Mouse (Mus musculus) heart, embryonic 15.5 days (tissue): ENCODE results near the gene Ccdc69. TPM values are rescaled to one million over a fixed set of nuclear protein-coding genes. Genes with fewer than 3 reads are reported as not detected.
"Not testable (repeated sequence)": the region's sequence is repeated elsewhere in the genome, so short reads cannot be mapped to it uniquely, and the experiment has no call there.

Experiments
- ATAC-seq: fragments of 200-750 bp; cut with Nextera tagmentation; replicated peaks from 2 replicates; pipeline ENCODE4 v1.8.0; 2017; ENCODE audit warnings: low read depth, moderate TSS enrichment; ENCODE audit not compliant: insufficient number of reproducible peaks, insufficient read depth, low FRiP score
- H3K27ac ChIP-seq: fragments of 300-500 bp; sonication (generic); 2 replicates; pipeline ENCODE4 v1.5.1; 2015; ENCODE audit warnings: mild to moderate bottlenecking, inconsistent platforms
- H3K27me3 ChIP-seq: fragments of 300-500 bp; sonication (generic); 2 replicates; pipeline ENCODE4 v1.6.1; 2015; ENCODE audit warnings: inconsistent platforms
- H3K36me3 ChIP-seq: fragments of 300-500 bp; sonication (generic); 2 replicates; pipeline ENCODE4 v1.6.1; 2015; ENCODE audit warnings: mild to moderate bottlenecking, inconsistent platforms
- H3K4me1 ChIP-seq: fragments of 300-500 bp; sonication (generic); replicated peaks from 2 replicates; pipeline ENCODE4 v1.6.1; 2015; ENCODE audit warnings: inconsistent platforms
- H3K4me2 ChIP-seq: fragments of 300-500 bp; sonication (generic); 2 replicates; pipeline ENCODE4 v1.6.1; 2015; ENCODE audit warnings: inconsistent platforms, mild to moderate bottlenecking, moderate library complexity
- H3K4me3 ChIP-seq: fragments of 300-500 bp; sonication (generic); 2 replicates; pipeline ENCODE4 v1.5.1; 2015; ENCODE audit warnings: mild to moderate bottlenecking, inconsistent platforms
- H3K9ac ChIP-seq: fragments of 300-500 bp; sonication (generic); 2 replicates; pipeline ENCODE4 v1.6.1; 2015; ENCODE audit warnings: mild to moderate bottlenecking, inconsistent platforms
- H3K9me3 ChIP-seq: fragments of 300-500 bp; sonication (generic); replicated peaks from 2 replicates; pipeline ENCODE4 v1.6.1; 2016; ENCODE audit warnings: inconsistent platforms
- WGBS: fragments of 180-500 bp; shearing (Covaris S2); methylation state at CpG from one replicate; pipeline ENCODE4 v1.1.7; 2015; ENCODE audit warnings: mixed read lengths; 5-methylcytosine and 5-hydroxymethylcytosine counted together
- polyA plus RNA-seq: library from polyadenylated mRNA; unstranded; fragments of >200 nt; fragmentation: Nextera tagmentation; extraction: Ambion mirVana; gene quantifications from 2 replicates; pipeline ENCODE4 v1.2.1, GENCODE M21; 2015

Gene Ccdc69
- polyA plus RNA-seq, 1 experiment from 2014 or later, result 21.4 TPM

DNA sequence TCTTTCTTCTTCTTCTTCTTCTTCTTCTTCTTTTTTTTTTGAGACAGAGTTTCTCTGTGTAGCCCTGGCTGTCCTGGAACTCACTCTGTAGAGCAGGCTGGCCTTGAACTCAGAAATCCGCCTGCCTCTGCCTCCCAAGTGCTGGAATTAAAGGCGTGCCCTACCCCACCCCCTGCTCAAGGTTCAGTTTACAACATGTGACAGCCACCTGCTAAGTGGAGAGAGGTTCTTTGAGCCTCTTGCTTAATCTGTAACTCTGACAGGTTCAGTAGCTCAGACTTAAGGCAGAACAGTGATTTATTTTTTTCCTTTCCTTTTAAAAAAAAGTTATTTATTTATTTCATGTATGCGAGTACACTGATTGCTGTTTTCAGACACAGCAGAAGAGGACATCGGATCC is 18.4 kb upstream of the Ccdc69 start:
- H3K27me3 ChIP-seq, H3K9me3 ChIP-seq, ATAC-seq, H3K4me3 ChIP-seq, H3K4me2 ChIP-seq, H3K36me3 ChIP-seq, H3K9ac ChIP-seq, H3K27ac ChIP-seq: not testable (repeated sequence)
- 84% methylated on average over 4 of the region's 4 CpGs for WGBS
- peaks cover 18% of the 10 kb centered on the region for H3K4me1 ChIP-seq

DNA sequence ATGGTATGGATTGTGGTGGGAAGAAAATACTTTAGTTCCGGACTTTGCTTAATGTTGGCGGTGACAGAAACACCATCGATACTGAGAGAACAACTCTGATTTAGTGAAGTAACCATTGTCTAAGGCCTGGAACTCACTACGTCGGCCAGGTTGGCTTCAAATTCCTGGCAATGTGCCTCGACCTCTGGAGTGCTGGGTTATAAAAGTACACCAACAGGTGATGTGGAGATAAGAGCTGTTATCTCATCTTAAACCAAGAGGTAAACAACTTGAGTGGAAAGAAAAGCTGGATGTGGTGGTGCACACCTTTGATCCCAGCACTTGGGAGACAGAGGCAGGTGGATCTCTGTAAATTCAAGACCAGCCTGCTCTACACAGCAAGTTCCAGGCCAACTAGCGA is 15.2 kb upstream of the Ccdc69 start:
- Histone ChIP-seq H3K9ac (no peak overlapping the region), H3K36me3 (no peaks in the 10 kb centered on the region), H3K9me3 (no peaks in the 10 kb centered on the region), H3K4me1 (peaks cover 10% of the 10 kb centered on the region), H3K4me2 (no peak overlapping the region), H3K27ac (no peak overlapping the region), H3K27me3 (no peaks in the 10 kb centered on the region), H3K4me3 (no peak overlapping the region)
- 79% methylated on average over 7 of the region's 7 CpGs for WGBS
- no peak for ATAC-seq

DNA sequence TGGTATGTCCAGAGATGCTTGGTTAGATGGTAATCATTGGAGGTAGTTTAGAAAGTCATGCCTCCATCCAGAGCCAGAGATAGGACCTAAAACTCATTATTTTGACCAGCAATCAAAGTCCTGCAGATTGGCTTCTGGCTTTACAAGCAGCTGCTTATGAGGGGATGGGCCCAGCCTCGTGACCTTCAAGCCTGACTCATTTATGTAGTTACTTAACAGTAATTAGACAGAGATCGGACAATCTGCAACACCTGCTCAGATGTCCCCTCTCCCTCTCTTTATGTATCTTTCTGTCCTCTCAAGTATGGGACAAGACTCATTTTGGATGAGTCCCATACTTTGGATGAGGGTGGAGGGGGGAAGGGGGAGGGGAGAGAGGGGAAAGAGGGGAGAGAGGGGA is 12.0 kb upstream of the Ccdc69 start:
- Histone ChIP-seq H3K4me3 (no peak overlapping the region), H3K4me2 (no peak overlapping the region), H3K9ac (no peak overlapping the region), H3K4me1 (peaks cover 9% of the 10 kb centered on the region), H3K36me3 (no peaks in the 10 kb centered on the region), H3K27me3 (no peaks in the 10 kb centered on the region), H3K9me3 (no peaks in the 10 kb centered on the region), H3K27ac (no peak overlapping the region)
- 84% methylated on average over 2 of the region's 2 CpGs for WGBS
- no peak for ATAC-seq

DNA sequence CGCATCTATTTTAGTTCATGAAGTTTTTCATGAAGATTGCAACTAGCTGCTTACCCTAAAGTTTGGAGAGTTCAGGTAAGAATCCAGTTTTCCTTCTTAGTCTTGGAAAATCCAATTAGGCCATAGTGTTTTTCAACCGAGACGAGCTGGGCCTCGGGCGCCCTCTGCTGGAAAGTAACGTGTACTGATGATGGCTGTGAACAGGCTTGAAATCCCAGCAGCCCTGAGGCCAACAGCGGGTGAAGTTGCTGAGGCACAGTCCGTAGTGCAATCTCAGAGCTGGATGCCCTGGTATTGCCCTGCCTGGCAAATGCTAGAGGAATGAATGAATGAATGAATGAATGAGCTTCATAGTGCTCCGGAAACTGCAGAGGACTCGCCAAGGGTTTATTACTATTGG is 9.1 kb upstream of the Ccdc69 start:
- ATAC-seq, result no peak
- Histone ChIP-seq H3K4me2 (no peak overlapping the region), H3K4me1 (peaks cover 14% of the 10 kb centered on the region), H3K36me3 (no peaks in the 10 kb centered on the region), H3K27me3 (no peaks in the 10 kb centered on the region), H3K9ac (no peak overlapping the region), H3K4me3 (no peak overlapping the region), H3K27ac (peak overlapping the region; percentile 96), H3K9me3 (no peaks in the 10 kb centered on the region)
- WGBS, result 8% methylated on average over 10 of the region's 10 CpGs

DNA sequence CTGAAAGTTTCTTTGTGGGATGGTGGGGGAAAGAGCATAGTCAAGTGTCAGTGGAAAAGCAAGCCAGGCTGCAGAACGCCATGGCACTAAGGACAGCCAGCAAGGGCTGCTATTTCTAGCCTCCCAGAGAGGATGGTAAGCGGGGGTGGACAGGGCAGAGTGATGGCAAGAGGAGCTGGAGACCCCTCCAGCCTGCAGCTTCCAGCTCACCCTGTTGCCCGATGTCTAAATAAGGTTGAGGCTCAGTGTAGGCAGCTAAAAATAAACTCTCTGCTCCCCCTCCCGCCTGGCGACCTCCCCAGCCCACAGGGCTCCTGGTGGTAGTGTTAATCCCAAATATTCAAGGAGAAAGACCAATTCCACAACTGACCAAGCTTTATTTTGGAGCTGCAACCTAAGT is 7.5 kb upstream of the Ccdc69 start:
- Histone ChIP-seq H3K9me3 (no peaks in the 10 kb centered on the region), H3K9ac (no peak overlapping the region), H3K36me3 (no peaks in the 10 kb centered on the region), H3K27me3 (no peaks in the 10 kb centered on the region), H3K4me3 (no peak overlapping the region), H3K4me1 (peaks cover 14% of the 10 kb centered on the region), H3K4me2 (0 out of 2 replicates have a peak overlapping the region, but pooled peaks have one; percentile 5), H3K27ac (peak overlapping the region; percentile 96)
- 20% methylated on average over 5 of the region's 5 CpGs for WGBS
- peak; percentile 91 for ATAC-seq

DNA sequence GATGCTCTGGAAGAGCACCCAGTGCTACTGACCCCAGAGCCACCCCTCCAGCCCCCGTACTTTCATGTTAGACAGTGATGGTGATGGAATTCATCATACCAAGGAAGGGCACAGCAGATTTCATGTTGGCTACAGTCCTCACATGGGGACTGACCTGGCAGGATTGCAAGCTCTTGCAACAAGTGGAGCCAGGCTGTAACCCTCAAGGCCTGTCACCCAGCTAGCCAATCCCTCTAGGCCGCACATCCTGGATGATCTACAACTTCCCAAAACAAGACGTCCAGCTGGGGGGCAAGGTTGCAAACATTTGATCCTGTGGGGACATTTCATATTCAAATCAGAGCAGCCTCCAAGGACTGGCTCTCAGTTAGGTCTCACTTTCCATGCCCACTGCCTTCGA is 6.7 kb upstream of the Ccdc69 start:
- H3K9me3 ChIP-seq, result no peaks in the 10 kb centered on the region
- peaks cover 14% of the 10 kb centered on the region for H3K4me1 ChIP-seq
- no peak overlapping the region for H3K9ac ChIP-seq
- H3K36me3 ChIP-seq, result no peaks in the 10 kb centered on the region
- H3K27me3 ChIP-seq, result no peaks in the 10 kb centered on the region
- H3K27ac ChIP-seq, result peak overlapping the region; percentile 96
- H3K4me3 ChIP-seq, result no peak overlapping the region
- no peak overlapping the region for H3K4me2 ChIP-seq
- 47% methylated on average over 4 of the region's 4 CpGs for WGBS
- ATAC-seq, result no peak

DNA sequence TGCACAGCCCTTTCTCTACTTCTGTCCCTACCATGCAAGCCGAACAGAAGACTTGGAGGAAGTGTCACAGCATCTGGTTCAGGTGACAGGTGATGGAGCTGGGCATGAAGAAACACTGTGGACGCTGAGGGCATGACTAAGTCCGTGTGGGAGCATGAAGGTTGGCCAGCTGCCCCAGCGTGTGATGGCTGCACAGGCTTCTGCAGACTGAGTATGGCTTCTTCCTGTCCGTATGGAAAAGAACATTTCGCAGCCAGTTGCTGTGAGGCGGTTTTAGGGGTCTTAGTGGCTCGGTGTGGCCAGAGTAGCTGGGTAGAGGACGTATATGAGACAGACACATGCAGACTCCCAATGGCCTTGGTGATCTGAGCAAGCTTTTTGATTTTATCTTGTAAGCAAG is 3.3 kb upstream of the Ccdc69 start:
- peaks cover 38% of the 10 kb centered on the region for H3K4me1 ChIP-seq
- 86% methylated on average over 9 of the region's 9 CpGs for WGBS
- no peaks in the 10 kb centered on the region for H3K9me3 ChIP-seq
- H3K27me3 ChIP-seq, result no peaks in the 10 kb centered on the region
- ATAC-seq, result no peak
- no peak overlapping the region for H3K4me2 ChIP-seq
- no peak overlapping the region for H3K27ac ChIP-seq
- no peak overlapping the region for H3K4me3 ChIP-seq
- H3K9ac ChIP-seq, result no peak overlapping the region
- H3K36me3 ChIP-seq, result no peaks in the 10 kb centered on the region

DNA sequence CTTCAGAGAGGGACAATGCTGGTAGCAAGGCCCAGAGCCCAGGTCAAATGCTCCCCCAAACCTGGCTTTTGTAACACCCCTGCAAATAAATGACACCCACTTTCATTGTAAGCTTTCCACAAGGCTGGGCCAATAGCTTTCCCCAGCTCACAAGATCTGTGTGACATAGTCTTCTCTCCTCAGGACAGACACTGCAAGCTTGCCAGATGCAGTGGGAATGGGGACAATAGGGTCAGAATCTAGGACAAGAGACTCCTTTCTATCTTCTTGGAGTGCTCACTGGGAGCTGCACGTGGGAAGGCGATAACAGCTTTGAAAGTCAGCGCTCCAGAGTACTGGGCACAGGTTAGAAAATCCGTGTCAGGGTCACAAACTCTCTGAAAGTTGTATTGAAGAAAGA is 1.2 kb upstream of the Ccdc69 start:
- H3K4me3 ChIP-seq, result no peak overlapping the region
- H3K9me3 ChIP-seq, result no peaks in the 10 kb centered on the region
- H3K27me3 ChIP-seq, result no peaks in the 10 kb centered on the region
- H3K27ac ChIP-seq, result peak overlapping the region; percentile 92
- H3K9ac ChIP-seq, result no peak overlapping the region
- no peaks in the 10 kb centered on the region for H3K36me3 ChIP-seq
- WGBS, result 60% methylated on average over 4 of the region's 4 CpGs
- H3K4me1 ChIP-seq, result peaks cover 41% of the 10 kb centered on the region
- ATAC-seq, result no peak
- H3K4me2 ChIP-seq, result no peak overlapping the region

DNA sequence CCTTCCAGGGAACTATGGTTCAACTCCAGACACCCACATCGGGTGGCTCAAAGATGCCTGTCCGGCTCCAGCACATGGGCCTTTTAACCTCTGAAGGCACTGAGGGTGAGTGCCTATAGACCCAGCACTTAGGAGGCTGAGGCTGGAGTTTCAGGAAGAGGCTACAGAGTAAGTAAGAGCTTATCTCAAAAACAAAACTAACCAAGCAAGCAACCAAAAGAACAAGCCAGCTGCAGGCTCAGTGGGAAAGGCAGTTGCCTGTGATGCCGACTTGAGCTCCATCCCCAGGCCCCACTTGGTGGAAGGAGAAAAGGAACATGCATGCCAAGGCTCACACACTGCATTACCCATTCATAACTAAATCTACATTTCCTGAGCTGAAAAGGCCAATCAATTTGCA is 571 bp upstream of the Ccdc69 start:
- Histone ChIP-seq H3K27ac (peak overlapping the region; percentile 92), H3K36me3 (no peaks in the 10 kb centered on the region), H3K9ac (peak overlapping the region; percentile 65), H3K9me3 (no peaks in the 10 kb centered on the region), H3K4me2 (peak overlapping the region; percentile 84), H3K4me3 (peak overlapping the region; percentile 57), H3K4me1 (peaks cover 47% of the 10 kb centered on the region), H3K27me3 (no peaks in the 10 kb centered on the region)
- 34% methylated on average over 3 of the region's 3 CpGs for WGBS
- ATAC-seq, result no peak

DNA sequence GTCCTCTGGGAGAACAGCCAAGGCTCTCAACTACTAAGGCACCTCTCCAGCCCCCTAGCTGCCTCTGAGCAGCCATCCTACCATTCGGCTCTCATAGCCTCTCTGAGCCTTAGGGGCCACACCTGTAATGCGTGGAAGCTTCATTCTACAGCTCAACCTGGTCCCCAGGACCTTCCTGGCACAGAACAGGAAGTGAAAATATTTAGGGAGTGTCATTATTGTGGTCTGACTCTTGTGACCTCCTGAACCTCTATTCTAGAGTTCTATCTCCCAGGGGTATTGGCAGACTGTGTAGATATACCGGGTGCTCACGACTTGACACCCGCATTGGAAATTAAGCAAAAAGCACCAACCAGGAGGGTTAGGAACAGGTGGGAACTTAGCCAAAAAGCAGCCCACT is 1.7 kb downstream of the Ccdc69 start:
- H3K27ac ChIP-seq, result peak overlapping the region; percentile 92
- peak overlapping the region; percentile 84 for H3K4me2 ChIP-seq
- no peaks in the 10 kb centered on the region for H3K27me3 ChIP-seq
- H3K9me3 ChIP-seq, result no peaks in the 10 kb centered on the region
- H3K9ac ChIP-seq, result no peak overlapping the region; the same call in 1 of the 2 replicates
- no peaks in the 10 kb centered on the region for H3K36me3 ChIP-seq
- H3K4me1 ChIP-seq, result peaks cover 55% of the 10 kb centered on the region
- ATAC-seq, result no peak
- 77% methylated on average over 5 of the region's 5 CpGs for WGBS
- H3K4me3 ChIP-seq, result no peak overlapping the region

DNA sequence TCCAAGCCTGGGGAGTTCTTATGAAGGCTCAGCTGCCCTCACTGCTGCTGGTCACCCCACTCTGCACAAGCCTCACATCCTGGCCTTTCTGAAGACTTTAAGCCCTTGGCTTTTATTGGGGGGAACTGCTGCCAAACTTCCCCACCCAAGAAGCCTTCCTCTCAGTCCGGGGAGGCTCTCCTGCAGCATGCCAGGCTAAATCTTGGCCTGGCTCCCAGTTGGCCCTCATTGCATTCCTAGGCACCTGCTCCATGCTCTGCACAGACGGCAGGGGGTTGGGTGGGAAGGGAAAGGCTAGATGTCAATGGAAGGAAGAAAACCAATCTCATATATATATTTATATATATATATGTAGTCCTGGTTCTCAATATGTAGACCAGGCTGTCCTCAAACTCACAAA is 2.3 kb downstream of the Ccdc69 start:
- H3K9ac ChIP-seq, result no peak overlapping the region
- no peak overlapping the region for H3K4me3 ChIP-seq
- peaks cover 55% of the 10 kb centered on the region for H3K4me1 ChIP-seq
- ATAC-seq, result 0 out of 2 replicates have a peak, but pooled peaks have one; percentile 38
- no peaks in the 10 kb centered on the region for H3K9me3 ChIP-seq
- H3K27me3 ChIP-seq, result no peaks in the 10 kb centered on the region
- no peaks in the 10 kb centered on the region for H3K36me3 ChIP-seq
- WGBS, result 37% methylated on average over 2 of the region's 2 CpGs
- H3K4me2 ChIP-seq, result peak overlapping the region; percentile 84; the same call in 1 of the 2 replicates
- H3K27ac ChIP-seq, result peak overlapping the region; percentile 92

DNA sequence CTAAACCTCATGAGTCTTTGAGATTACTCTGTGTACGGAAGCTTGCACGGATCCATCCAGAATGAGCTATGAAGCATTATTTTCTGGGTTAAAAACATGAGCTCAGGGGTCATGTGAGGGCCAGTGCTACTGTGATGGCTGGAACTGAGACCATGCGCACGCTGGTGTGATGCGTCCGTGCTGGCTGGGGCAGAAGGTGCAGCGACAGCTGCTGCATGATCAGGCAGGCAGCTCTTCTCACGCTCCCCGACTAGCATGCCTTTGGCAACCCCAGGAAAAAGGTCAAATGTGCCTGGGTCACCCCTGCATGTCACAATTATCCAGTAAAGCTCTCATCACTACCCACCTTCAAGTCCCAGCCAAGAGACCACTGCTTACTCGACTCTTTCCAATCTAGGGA is 4.7 kb downstream of the Ccdc69 start:
- Histone ChIP-seq H3K4me3 (no peak overlapping the region), H3K9ac (no peak overlapping the region), H3K27me3 (no peaks in the 10 kb centered on the region), H3K36me3 (no peaks in the 10 kb centered on the region), H3K4me2 (0 out of 2 replicates have a peak overlapping the region, but pooled peaks have one; percentile 9), H3K27ac (peak overlapping the region; percentile 82), H3K4me1 (peaks cover 56% of the 10 kb centered on the region), H3K9me3 (no peaks in the 10 kb centered on the region)
- WGBS, result 55% methylated on average over 10 of the region's 10 CpGs
- no peak for ATAC-seq
